Mouse (Mus musculus): ENCODE data around the gene Gimap9.

- TF ChIP-seq POLR2A (IDR thresholded peaks at IDR 0.05; ENCODE audit: control insufficient read depth, extremely low read depth, insufficient read depth, low read length, poor library complexity) (no peak), CTCF (IDR thresholded peaks at IDR 0.05; ENCODE audit: borderline replicate concordance, control insufficient read depth, extremely low read depth, insufficient read depth, low read length, poor library complexity) (no peak)
Observed at GRCm38 (mm10) chr6:48638553-48638952, 37.4 kb upstream of the Gimap9 start.

Measured in thymus, adult 2 months (tissue).